Mouse (Mus musculus): ENCODE data around the gene Raver2.

Raver2 gene

DNA sequence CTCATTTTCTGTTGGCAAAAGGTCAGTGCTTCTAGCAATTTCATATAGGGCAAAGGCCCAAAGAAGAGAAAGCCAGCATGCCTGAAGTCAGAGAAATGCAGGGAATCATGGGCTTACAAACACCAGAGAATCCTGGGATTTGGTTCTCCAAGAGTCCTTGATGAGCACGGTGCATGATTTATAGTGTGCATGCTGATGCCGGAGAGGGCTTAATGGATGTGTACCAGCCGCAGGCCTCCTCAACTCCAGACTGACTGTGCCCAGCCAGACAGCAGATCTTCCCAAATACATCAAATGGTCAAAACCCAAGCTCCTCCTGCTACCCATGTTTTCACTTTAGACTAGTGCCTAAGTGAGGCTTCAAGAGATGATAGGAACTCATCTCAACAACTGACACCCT, 109.0 kb downstream of the Raver2 start:
- DNase-seq = no peak

- no peak for DNase-seq
These were observed 110.3 kb downstream of the Raver2 start for GRCm38 (mm10) chr4:101179076-101179475.

DNA sequence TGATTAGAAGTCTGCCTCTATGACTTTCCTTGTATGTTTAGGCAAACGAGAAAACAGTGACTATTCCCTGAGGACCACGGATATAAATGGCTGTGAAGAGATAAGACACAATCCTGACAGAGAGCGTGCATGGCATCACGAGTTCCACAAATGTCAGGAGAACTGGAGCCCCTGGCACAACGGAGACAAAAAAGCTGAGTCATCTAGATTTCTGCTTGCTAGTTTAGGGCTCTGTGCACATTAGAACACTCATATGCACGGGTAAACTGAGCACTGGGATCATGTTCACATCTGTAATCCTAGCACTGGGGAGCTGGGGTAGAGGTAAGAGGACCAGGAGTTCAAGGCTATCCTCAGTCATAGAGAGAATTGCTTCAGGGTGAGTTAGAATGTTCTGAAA, 111.1 kb downstream of the Raver2 start:
- no peak for DNase-seq

DNA sequence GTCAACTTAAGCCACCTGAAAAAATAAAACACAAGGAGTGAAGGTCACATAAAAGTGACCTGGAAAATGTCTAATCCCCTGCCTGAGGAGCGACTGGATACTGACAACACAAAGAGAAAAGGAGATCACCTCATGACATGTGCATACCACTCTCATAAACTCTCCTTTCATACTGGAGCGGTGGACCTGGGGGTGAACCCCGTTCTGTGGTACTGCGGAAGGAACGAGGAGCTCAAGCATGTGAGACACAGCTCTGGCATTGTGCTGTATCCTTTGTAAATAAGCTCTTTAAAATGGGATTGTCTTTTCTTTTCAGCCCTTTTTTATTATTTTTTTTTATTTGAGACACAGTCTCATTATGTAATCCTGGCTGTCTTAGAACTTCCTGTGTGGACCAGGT, 111.9 kb downstream of the Raver2 start:
- no peak for DNase-seq

- peak; percentile 77 for DNase-seq
These were observed 113.8 kb downstream of the Raver2 start for GRCm38 (mm10) chr4:101182603-101183011.

DNA sequence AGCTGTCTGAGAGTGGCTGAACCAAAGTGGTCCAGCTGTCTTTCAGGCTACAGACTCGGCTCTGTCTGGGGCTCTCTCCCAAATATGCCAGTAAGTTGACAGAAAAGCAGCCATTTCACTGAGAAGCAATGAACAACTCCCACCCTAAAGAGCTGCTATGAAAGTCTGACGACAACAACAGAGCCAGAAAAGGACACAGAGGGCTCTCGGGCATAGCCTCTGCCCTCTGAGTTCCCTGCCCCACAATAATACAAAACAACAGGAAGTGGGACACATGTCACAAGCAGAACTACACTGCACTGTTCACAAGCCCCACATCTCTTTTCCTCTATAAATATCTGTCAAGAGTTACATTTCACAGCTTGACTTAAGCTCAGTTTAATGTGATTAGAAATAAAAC, 116.4 kb downstream of the Raver2 start:
- DNase-seq = peak; percentile 35

- no peak for DNase-seq
These were observed 117.8 kb downstream of the Raver2 start for GRCm38 (mm10) chr4:101186591-101186990.

DNA sequence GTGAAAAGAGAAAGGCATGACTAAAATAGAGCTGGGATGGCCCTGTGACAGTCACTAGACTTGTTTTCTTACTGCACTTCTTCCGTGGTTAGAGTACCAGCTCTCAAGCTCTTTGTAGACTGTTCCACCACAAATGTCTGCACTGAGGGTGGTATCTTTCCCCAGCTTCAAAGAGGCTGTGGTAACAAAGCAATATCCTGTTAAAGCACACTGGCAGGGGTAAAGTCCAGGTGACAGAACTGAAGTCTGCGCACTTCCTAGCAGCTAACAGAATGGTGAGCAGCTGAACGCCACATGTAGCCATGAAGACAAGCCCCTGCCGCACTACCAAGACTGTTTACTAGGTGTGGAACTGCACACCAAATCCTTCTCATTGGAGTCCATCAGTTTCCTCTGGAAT, 118.6 kb downstream of the Raver2 start:
- DNase-seq = peak; percentile 81

- no peak for DNase-seq
These were observed 123.6 kb downstream of the Raver2 start for GRCm38 (mm10) chr4:101192241-101192976.

- DNase-seq = no peak
These were observed 125.4 kb downstream of the Raver2 start for GRCm38 (mm10) chr4:101194170-101194569.

DNA sequence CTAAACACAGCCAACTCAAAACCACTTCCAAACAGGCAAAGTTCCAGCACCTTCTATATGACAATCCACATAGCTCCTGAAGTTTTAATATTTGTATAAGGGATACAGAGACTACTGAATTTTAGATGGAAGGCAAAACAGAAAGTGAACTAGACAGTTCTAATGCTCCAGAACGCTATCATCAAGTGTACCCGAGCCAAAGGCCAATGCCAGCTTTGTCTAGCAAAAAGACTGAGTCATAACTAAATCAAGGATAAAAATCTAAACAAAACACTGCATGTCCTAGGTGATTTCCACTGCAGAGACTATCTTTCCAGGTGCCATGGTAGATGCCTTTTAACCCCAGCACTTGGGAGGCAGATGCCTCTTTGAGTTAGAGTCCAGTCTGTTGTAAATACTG, 127.6 kb downstream of the Raver2 start:
- no peak for DNase-seq

DNA sequence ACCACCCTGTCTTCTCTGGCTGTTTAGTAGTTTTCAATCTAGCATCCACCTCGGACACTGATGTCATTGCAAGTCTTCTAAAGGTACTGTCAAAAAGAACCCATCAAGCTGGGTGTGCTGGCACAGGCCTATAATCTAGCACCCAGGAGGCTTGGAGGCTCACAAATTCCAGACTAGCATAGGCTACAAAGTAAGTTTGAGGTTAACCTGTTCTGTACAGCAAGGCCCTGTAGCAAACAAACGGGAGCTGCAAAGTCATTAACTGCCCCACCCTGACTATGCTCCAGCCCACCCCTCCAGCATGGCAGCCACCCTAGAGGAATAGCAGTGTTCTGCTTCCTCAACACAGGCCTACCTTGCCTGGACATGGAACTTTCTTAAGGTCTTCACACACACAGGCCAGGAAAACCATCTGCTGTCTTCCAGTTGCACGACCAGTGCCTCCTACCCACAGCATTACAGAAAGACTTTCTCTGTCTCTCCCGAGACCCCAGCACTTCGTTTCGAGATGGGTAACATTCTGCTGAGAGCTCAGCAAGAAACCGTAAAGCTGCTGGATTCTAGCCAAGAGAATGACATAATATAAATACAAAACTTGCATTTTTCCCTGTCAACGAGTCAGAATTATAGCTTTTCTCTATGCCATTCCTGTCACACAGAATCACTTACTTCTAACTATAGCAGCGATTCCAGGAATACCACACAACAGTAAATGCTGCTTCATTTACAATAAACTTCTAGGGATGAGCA, 128.8 kb downstream of the Raver2 start:
- DNase-seq = no peak

DNA sequence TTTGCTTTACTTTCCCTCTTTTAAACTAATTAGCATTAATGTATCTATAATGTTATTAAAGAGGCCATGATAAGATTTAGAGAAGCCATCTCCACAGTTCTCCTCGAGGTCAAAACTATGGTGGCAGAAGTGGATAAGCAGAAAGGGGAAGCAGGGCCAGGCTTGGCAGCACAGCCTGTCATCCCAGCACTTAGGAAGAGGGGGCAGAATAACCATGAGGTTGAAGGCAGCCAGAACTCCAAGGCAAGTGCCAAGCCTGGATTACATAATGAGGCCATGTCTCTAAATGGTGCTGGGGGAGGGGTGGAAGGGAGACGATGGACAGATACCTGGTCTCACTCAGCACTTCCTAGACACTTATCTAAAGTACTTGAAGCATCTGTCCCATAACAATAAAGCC, 129.6 kb downstream of the Raver2 start:
- no peak for DNase-seq

DNA sequence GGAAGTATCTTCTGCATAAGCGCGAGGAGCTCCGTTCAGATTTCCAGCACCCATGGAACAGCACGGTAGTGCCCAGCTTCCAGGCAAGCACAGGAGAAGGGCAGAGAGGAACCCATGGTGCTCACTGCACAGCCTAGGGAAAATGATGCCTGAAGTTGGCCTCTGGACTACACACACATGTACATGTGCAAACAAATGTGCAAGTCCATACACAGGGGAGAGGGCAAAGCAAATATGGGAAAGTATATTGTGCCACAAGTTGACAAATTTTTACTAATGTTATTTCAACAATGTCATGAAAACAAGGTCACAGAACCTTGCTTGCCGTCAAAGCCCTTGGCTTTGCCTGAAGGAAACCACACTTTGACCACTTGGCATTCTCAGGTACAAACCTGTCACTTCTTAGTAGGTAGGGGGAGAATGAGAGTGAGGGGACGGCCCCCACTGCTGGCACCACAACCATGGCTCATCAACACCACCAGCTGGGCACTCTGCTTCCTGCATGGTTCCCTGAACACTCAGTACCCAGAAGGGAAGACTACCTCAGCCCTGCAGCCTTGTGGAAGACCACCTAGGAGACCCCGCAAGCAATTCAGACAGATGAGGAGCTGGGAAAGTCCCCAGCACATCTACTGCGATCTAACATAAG, 130.8 kb downstream of the Raver2 start:
- DNase-seq = peak; percentile 60

All from thymus, postnatal 14 days (tissue).